ENCODE assay signal across 32 mouse cellular contexts in genomic region chr1:132964691-132965090, GRCm38 (mm10).
"Had no signal": no experiment of that assay in that cellular context is flagged by ENCODE, and none has a peak within 500 bp of the region (broad histone marks: within the 10 kb centered on the region; RNA-seq: fewer than 3 reads in every experiment).

No protein-coding gene starts in this region.

- H3K4me3 ChIP-seq: heart, embryonic 13.5 days; heart, embryonic 15.5 days; hindbrain, embryonic 10.5 days; hindbrain, embryonic 12.5 days; hindbrain, embryonic 13.5 days; hindbrain, embryonic 15.5 days; intestine, embryonic 15.5 days; kidney, embryonic 15.5 days; layer of hippocampus, adult 2 months; left cerebral cortex, adult 2 months had no signal

- DNase-seq: heart, postnatal 14 days; heart, postnatal 4 days; kidney, adult 11 months; kidney, adult 18-20 months; kidney, adult 2 months; kidney, adult 8-10 months; kidney, adult 9 months; kidney, postnatal 10 days; kidney, postnatal 14 days; kidney, postnatal 25 days; kidney, postnatal 36 days; kidney, postnatal 4 days; layer of hippocampus, adult 9-11 months; layer of hippocampus, postnatal 36 days had no signal

- H3K9ac ChIP-seq: heart, embryonic 13.5 days; heart, embryonic 15.5 days; hindbrain, embryonic 12.5 days; hindbrain, embryonic 13.5 days; hindbrain, embryonic 14.5 days; hindbrain, embryonic 15.5 days; intestine, embryonic 15.5 days; kidney, embryonic 15.5 days had no signal

- H3K9me3 ChIP-seq: heart, embryonic 15.5 days; hindbrain, embryonic 10.5 days; hindbrain, embryonic 12.5 days; hindbrain, embryonic 15.5 days; intestine, embryonic 15.5 days; kidney, embryonic 15.5 days had no signal

- H3K4me2 ChIP-seq: heart, embryonic 11.5 days; heart, embryonic 13.5 days; heart, embryonic 15.5 days; hindbrain, embryonic 12.5 days; hindbrain, embryonic 13.5 days; hindbrain, embryonic 14.5 days; hindbrain, embryonic 15.5 days; intestine, embryonic 15.5 days; kidney, embryonic 15.5 days had no signal

- ATAC-seq: hindbrain, embryonic 16.5 days; hindbrain, postnatal 0 days; inflammation-experienced regulatory T-cells, adult 6 months; intestine, embryonic 15.5 days; intestine, embryonic 16.5 days; intestine, postnatal 0 days had no signal

- H3K4me1 ChIP-seq: hindbrain, embryonic 10.5 days; hindbrain, embryonic 12.5 days; hindbrain, embryonic 15.5 days; intestine, embryonic 15.5 days; kidney, embryonic 15.5 days had no signal

- H3K27ac ChIP-seq: heart, embryonic 13.5 days; heart, embryonic 15.5 days; hindbrain, embryonic 10.5 days; hindbrain, embryonic 12.5 days; hindbrain, embryonic 13.5 days; hindbrain, embryonic 14.5 days; hindbrain, embryonic 15.5 days; hindbrain, postnatal 0 days; intestine, embryonic 15.5 days; kidney, embryonic 15.5 days; kidney, postnatal 0 days; layer of hippocampus, adult 2 months; left cerebral cortex, adult 2 months had no signal

- H3K27me3 ChIP-seq: heart, embryonic 13.5 days; heart, embryonic 15.5 days; hindbrain, embryonic 12.5 days; hindbrain, embryonic 13.5 days; hindbrain, embryonic 15.5 days; intestine, embryonic 15.5 days; kidney, embryonic 15.5 days had no signal

- H3K36me3 ChIP-seq: heart, embryonic 13.5 days; heart, embryonic 15.5 days; hindbrain, embryonic 10.5 days; hindbrain, embryonic 12.5 days; hindbrain, embryonic 13.5 days; hindbrain, embryonic 15.5 days; intestine, embryonic 15.5 days; kidney, embryonic 15.5 days had no signal
